Mouse (Mus musculus): Measurements from ENCODE around the gene Mindy3. TPM values are rescaled to one million over a fixed set of nuclear protein-coding genes. Genes with fewer than 3 reads are reported as not detected.

Gene Mindy3
- polyA plus RNA-seq, 1 experiment = 46.0 TPM

- Histone ChIP-seq H3K27me3 (replicated peaks) (no peaks in the 10 kb centered on the region), H3K4me1 (peaks cover 50% of the 10 kb centered on the region), H3K36me3 (replicated peaks; ENCODE audit: low read length) (peaks cover 5% of the 10 kb centered on the region), H3K9me3 (no peaks in the 10 kb centered on the region), H3K4me3 (replicated peaks) (peak overlapping the region; percentile 94)
- TF ChIP-seq GATA1 (IDR thresholded peaks at IDR 0.05; ENCODE audit: borderline replicate concordance, low read length) (no peak), FLI1 (IDR thresholded peaks at IDR 0.05; ENCODE audit: low read length) (no peak)
Measured at GRCm38 (mm10) chr2:12418121-12418520, 1.1 kb downstream of the Mindy3 start.

GRCm38 (mm10) chr2:12412309-12412708, 7.0 kb downstream of the Mindy3 start:
- Histone ChIP-seq H3K4me3 (replicated peaks) (peak overlapping the region; percentile 59), H3K36me3 (replicated peaks; ENCODE audit: low read length) (peaks cover 21% of the 10 kb centered on the region), H3K27me3 (replicated peaks) (no peaks in the 10 kb centered on the region), H3K9me3 (no peaks in the 10 kb centered on the region), H3K4me1 (peaks cover 74% of the 10 kb centered on the region)
- TF ChIP-seq GATA1 (IDR thresholded peaks at IDR 0.05; ENCODE audit: borderline replicate concordance, low read length) = no peak; the same call in 2 of the 3 replicates
- no peak for TF ChIP-seq FLI1 (IDR thresholded peaks at IDR 0.05; ENCODE audit: low read length)

GRCm38 (mm10) chr2:12411129-12411528, 8.1 kb downstream of the Mindy3 start:
- H3K4me3 ChIP-seq (replicated peaks) = peak overlapping the region; percentile 10
- peaks cover 69% of the 10 kb centered on the region for H3K4me1 ChIP-seq
- TF ChIP-seq FLI1 (IDR thresholded peaks at IDR 0.05; ENCODE audit: low read length) = no peak
- no peak for TF ChIP-seq GATA1 (IDR thresholded peaks at IDR 0.05; ENCODE audit: borderline replicate concordance, low read length)
- H3K27me3 ChIP-seq (replicated peaks) = no peaks in the 10 kb centered on the region
- H3K36me3 ChIP-seq (replicated peaks; ENCODE audit: low read length) = peaks cover 21% of the 10 kb centered on the region
- H3K9me3 ChIP-seq = no peaks in the 10 kb centered on the region

GRCm38 (mm10) chr2:12406737-12407136, 12.5 kb downstream of the Mindy3 start:
- Histone ChIP-seq H3K4me3 (replicated peaks) (no peak overlapping the region), H3K36me3 (replicated peaks; ENCODE audit: low read length) (peaks cover 45% of the 10 kb centered on the region), H3K9me3 (no peaks in the 10 kb centered on the region), H3K27me3 (replicated peaks) (no peaks in the 10 kb centered on the region), H3K4me1 (peaks cover 36% of the 10 kb centered on the region)
- TF ChIP-seq FLI1 (IDR thresholded peaks at IDR 0.05; ENCODE audit: low read length) (no peak), GATA1 (IDR thresholded peaks at IDR 0.05; ENCODE audit: borderline replicate concordance, low read length) (no peak)

GRCm38 (mm10) chr2:12402469-12402868, 16.8 kb downstream of the Mindy3 start:
- H3K9me3 ChIP-seq = no peaks in the 10 kb centered on the region
- TF ChIP-seq GATA1 (IDR thresholded peaks at IDR 0.05; ENCODE audit: borderline replicate concordance, low read length) (no peak), FLI1 (IDR thresholded peaks at IDR 0.05; ENCODE audit: low read length) (no peak)
- no peaks in the 10 kb centered on the region for H3K27me3 ChIP-seq (replicated peaks)
- H3K4me1 ChIP-seq = peaks cover 15% of the 10 kb centered on the region
- no peak overlapping the region for H3K4me3 ChIP-seq (replicated peaks)
- peaks cover 54% of the 10 kb centered on the region for H3K36me3 ChIP-seq (replicated peaks; ENCODE audit: low read length)

- Histone ChIP-seq H3K9me3 (no peaks in the 10 kb centered on the region), H3K4me1 (peaks cover 9% of the 10 kb centered on the region), H3K27me3 (replicated peaks) (no peaks in the 10 kb centered on the region), H3K4me3 (replicated peaks) (no peak overlapping the region), H3K36me3 (replicated peaks; ENCODE audit: low read length) (peaks cover 64% of the 10 kb centered on the region)
- no peak for TF ChIP-seq FLI1 (IDR thresholded peaks at IDR 0.05; ENCODE audit: low read length)
- no peak for TF ChIP-seq GATA1 (IDR thresholded peaks at IDR 0.05; ENCODE audit: borderline replicate concordance, low read length)
Measured at GRCm38 (mm10) chr2:12401137-12401536, 18.1 kb downstream of the Mindy3 start.

- TF ChIP-seq FLI1 (IDR thresholded peaks at IDR 0.05; ENCODE audit: low read length) (no peak), GATA1 (IDR thresholded peaks at IDR 0.05; ENCODE audit: borderline replicate concordance, low read length) (no peak)
Measured at GRCm38 (mm10) chr2:12389028-12389427, 30.2 kb downstream of the Mindy3 start.

GRCm38 (mm10) chr2:12388569-12388968, 30.7 kb downstream of the Mindy3 start:
- H3K9me3 ChIP-seq = no peaks in the 10 kb centered on the region
- TF ChIP-seq GATA1 (IDR thresholded peaks at IDR 0.05; ENCODE audit: borderline replicate concordance, low read length) (no peak), FLI1 (IDR thresholded peaks at IDR 0.05; ENCODE audit: low read length) (no peak)
- peaks cover 14% of the 10 kb centered on the region for H3K4me1 ChIP-seq
- H3K36me3 ChIP-seq (replicated peaks; ENCODE audit: low read length) = peaks cover 60% of the 10 kb centered on the region
- peak overlapping the region; percentile 31 for H3K4me3 ChIP-seq (replicated peaks)
- no peaks in the 10 kb centered on the region for H3K27me3 ChIP-seq (replicated peaks)

More at GRCm38 (mm10) chr2:12389028-12389427, 30.2 kb downstream of the Mindy3 start:
- Histone ChIP-seq H3K27me3 (replicated peaks) (no peaks in the 10 kb centered on the region), H3K36me3 (replicated peaks; ENCODE audit: low read length) (peaks cover 60% of the 10 kb centered on the region), H3K4me3 (replicated peaks) (no peak overlapping the region), H3K4me1 (peaks cover 14% of the 10 kb centered on the region), H3K9me3 (no peaks in the 10 kb centered on the region)

GRCm38 (mm10) chr2:12384389-12384788, 34.9 kb downstream of the Mindy3 start:
- peaks cover 71% of the 10 kb centered on the region for H3K36me3 ChIP-seq (replicated peaks; ENCODE audit: low read length)
- H3K4me1 ChIP-seq = peaks cover 33% of the 10 kb centered on the region
- TF ChIP-seq FLI1 (IDR thresholded peaks at IDR 0.05; ENCODE audit: low read length) (no peak), GATA1 (IDR thresholded peaks at IDR 0.05; ENCODE audit: borderline replicate concordance, low read length) (no peak)
- no peak overlapping the region for H3K4me3 ChIP-seq (replicated peaks)
- no peaks in the 10 kb centered on the region for H3K27me3 ChIP-seq (replicated peaks)
- H3K9me3 ChIP-seq = no peaks in the 10 kb centered on the region

- Histone ChIP-seq H3K4me1 (peaks cover 32% of the 10 kb centered on the region), H3K27me3 (replicated peaks) (no peaks in the 10 kb centered on the region), H3K36me3 (replicated peaks; ENCODE audit: low read length) (peaks cover 79% of the 10 kb centered on the region), H3K9me3 (no peaks in the 10 kb centered on the region), H3K4me3 (replicated peaks) (peak overlapping the region; percentile 31)
- no peak for TF ChIP-seq GATA1 (IDR thresholded peaks at IDR 0.05; ENCODE audit: borderline replicate concordance, low read length)
- no peak for TF ChIP-seq FLI1 (IDR thresholded peaks at IDR 0.05; ENCODE audit: low read length)
Measured at GRCm38 (mm10) chr2:12382650-12383049, 36.6 kb downstream of the Mindy3 start.

- Histone ChIP-seq H3K4me3 (replicated peaks) (no peak overlapping the region), H3K36me3 (replicated peaks; ENCODE audit: low read length) (peaks cover 77% of the 10 kb centered on the region), H3K4me1 (peaks cover 40% of the 10 kb centered on the region), H3K9me3 (no peaks in the 10 kb centered on the region), H3K27me3 (replicated peaks) (no peaks in the 10 kb centered on the region)
- TF ChIP-seq GATA1 (IDR thresholded peaks at IDR 0.05; ENCODE audit: borderline replicate concordance, low read length) = no peak
- no peak for TF ChIP-seq FLI1 (IDR thresholded peaks at IDR 0.05; ENCODE audit: low read length)
Measured at GRCm38 (mm10) chr2:12380233-12380632, 39.0 kb downstream of the Mindy3 start.

Measured in megakaryocyte, embryonic 14.5 days (primary cell).